12 mouse cellular contexts compared by ENCODE assay signal in the genomic region with DNA sequence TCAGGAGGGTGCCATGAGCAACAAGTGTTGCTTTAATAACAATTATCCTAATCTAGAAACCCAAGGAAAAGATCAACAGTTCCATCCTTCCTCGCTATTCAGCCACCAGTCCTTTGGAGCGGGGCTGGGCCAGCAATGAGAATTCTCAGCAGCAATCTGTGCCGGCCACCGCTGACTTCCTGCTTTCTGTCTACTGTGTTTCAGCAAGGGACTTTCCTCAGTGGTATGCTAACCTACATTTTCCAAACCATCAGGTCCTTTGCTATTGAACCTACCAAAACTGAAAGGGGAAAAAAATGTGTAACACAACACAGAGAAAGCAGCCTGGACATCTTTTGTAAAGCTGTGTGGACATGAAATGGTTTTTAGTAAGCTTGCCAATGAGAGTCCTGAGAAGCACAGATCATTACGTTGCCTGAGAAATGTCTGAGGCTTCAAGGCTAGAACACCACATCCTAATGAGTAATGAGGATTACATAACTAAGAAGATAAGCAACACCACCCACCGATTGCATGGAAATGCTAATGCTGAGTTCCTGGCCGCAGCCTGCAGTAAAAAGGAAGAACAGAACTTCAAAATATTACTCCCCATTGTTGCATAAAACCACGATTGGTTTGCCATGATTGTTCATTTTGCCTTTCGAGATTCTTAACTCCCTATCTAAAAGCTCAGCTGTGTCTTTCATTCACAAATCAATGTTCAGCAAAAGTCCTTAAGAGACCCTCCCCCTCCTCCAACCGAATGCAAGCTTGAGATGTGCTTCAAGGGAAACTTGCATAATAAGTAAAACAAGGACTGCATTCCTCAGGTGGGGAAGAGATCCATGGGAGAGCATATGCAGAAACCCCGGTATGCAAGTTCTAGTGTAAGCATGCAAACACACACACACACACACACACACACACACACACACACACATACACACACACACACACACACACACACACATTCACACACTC.
DNase-seq lines count a peak whose midpoint lies in the region; ATAC-seq and TF ChIP-seq lines count a peak whose summit lies in the region.
"Had no signal": no experiment of that assay in that cellular context is flagged by ENCODE, and none has a peak within 500 bp of the region (broad histone marks: within the 10 kb centered on the region; RNA-seq: fewer than 3 reads in every experiment).

No protein-coding gene starts in this region.

- no peaks in the 10 kb centered on the region; the same call in 1 of the 2 replicates for H3K9me3 ChIP-seq in forebrain, postnatal 0 days (ENCODE audit: low read length)

- no peak overlapping the region for H3K9ac ChIP-seq in forebrain, postnatal 0 days
- H3K9ac ChIP-seq: liver, embryonic 14.5 days had no signal

- H3K27ac ChIP-seq in forebrain, postnatal 0 days (ENCODE audit: low read depth, low read length): no peak overlapping the region
- H3K27ac ChIP-seq: liver, embryonic 14.5 days had no signal

- H3K4me1 ChIP-seq in forebrain, postnatal 0 days (ENCODE audit: insufficient read depth): no peaks in the 10 kb centered on the region

- H3K4me2 ChIP-seq in forebrain, postnatal 0 days (ENCODE audit: low read depth): no peak overlapping the region

- H3K36me3 ChIP-seq in forebrain, postnatal 0 days (ENCODE audit: insufficient read depth): no peaks in the 10 kb centered on the region

- TF ChIP-seq CTCF in forebrain, postnatal 0 days (IDR thresholded peaks at IDR 0.05; ENCODE audit: low read depth): no peak

- no peaks in the 10 kb centered on the region for H3K27me3 ChIP-seq in forebrain, postnatal 0 days (ENCODE audit: insufficient read depth, low read length)

- 26% methylated on average over 11 of the region's 11 CpGs for WGBS in forebrain, postnatal 0 days

- peak; percentile 83 for ATAC-seq in common myeloid progenitor, adult 5-6 weeks (replicated peaks; ENCODE audit: low read depth, poor library complexity, severe bottlenecking)
- ATAC-seq in megakaryocyte, adult 5-6 weeks (ENCODE audit: poor library complexity, severe bottlenecking): peak; percentile 88
- ATAC-seq in forebrain, postnatal 0 days: no peak
- ATAC-seq: hindbrain, embryonic 16.5 days had no signal

- H3K4me3 ChIP-seq in forebrain, postnatal 0 days (ENCODE audit: low read depth, low read length): no peak overlapping the region

- peak; percentile 11 to 48 for DNase-seq in layer of hippocampus, adult 18-20 months (ENCODE audit: low spot score in 2 of 2)
- no peak for DNase-seq in layer of hippocampus, adult 9-10 months (ENCODE audit: low spot score)
- DNase-seq in Muller cell, postnatal 12 days (ENCODE audit: inconsistent ontology term): peak; percentile 35
- DNase-seq in spleen, postnatal 14 days (ENCODE audit: low spot score in 2 of 2): no peak
- no peak for DNase-seq in forebrain, postnatal 0 days
- no peak for DNase-seq in gastrocnemius, postnatal 10 days
- DNase-seq: cerebellum, adult 9-10 months; right cerebral cortex, postnatal 14 days had no signal

Comparison
In these comparisons a context has a peak if more than half of its experiments do, and no peak if none do; other contexts are left out.
1. DNase-seq: peak in layer of hippocampus, adult 18-20 months (2 of 2) and Muller cell, postnatal 12 days (single experiment); none in layer of hippocampus, adult 9-10 months (single experiment), spleen, postnatal 14 days (0 of 2), forebrain, postnatal 0 days (single experiment) and gastrocnemius, postnatal 10 days (single experiment).